Mouse (Mus musculus): ENCODE data around the gene Slc8b1. TPM values are rescaled to one million over a fixed set of nuclear protein-coding genes. Genes with fewer than 3 reads are reported as not detected.
A peak's percentile ranks its signal among the peaks of the same experiment; 100 is the strongest.
"Not testable (repeated sequence)": the region's sequence is repeated elsewhere in the genome, so short reads cannot be mapped to it uniquely, and the experiment has no call there.

Slc8b1 gene
- polyA plus RNA-seq, 1 experiment: 40.0 TPM

GRCm38 (mm10) chr5:120493440-120493839 lies 17.5 kb upstream of the Slc8b1 start:
- DNase-seq: no peak
- Histone ChIP-seq H3K4me3 (replicated peaks; ENCODE audit: extremely low read depth, low read depth, low read length) (no peak overlapping the region), H3K4me1 (ENCODE audit: control insufficient read depth, insufficient read depth, low read length) (0 out of 2 replicates have a peak, but pooled peaks cover 3% of the 10 kb centered on the region)
- TF ChIP-seq POLR2A (IDR thresholded peaks at IDR 0.05; ENCODE audit: borderline replicate concordance, extremely low read depth, low read depth, low read length): no peak
- no peak for TF ChIP-seq CTCF (IDR thresholded peaks at IDR 0.05; ENCODE audit: insufficient read depth, low read length)
- 92% methylated on average over 6 of the region's 6 CpGs for WGBS

- WGBS: 91% methylated on average over 9 of the region's 9 CpGs
- Histone ChIP-seq H3K4me3 (replicated peaks; ENCODE audit: extremely low read depth, low read depth, low read length) (no peak overlapping the region), H3K4me1 (ENCODE audit: control insufficient read depth, insufficient read depth, low read length) (0 out of 2 replicates have a peak, but pooled peaks cover 3% of the 10 kb centered on the region)
- TF ChIP-seq CTCF (IDR thresholded peaks at IDR 0.05; ENCODE audit: insufficient read depth, low read length): no peak
- no peak for TF ChIP-seq POLR2A (IDR thresholded peaks at IDR 0.05; ENCODE audit: borderline replicate concordance, extremely low read depth, low read depth, low read length)
- no peak for DNase-seq
These were observed 17.0 kb upstream of the Slc8b1 start for GRCm38 (mm10) chr5:120493873-120494395.

DNA sequence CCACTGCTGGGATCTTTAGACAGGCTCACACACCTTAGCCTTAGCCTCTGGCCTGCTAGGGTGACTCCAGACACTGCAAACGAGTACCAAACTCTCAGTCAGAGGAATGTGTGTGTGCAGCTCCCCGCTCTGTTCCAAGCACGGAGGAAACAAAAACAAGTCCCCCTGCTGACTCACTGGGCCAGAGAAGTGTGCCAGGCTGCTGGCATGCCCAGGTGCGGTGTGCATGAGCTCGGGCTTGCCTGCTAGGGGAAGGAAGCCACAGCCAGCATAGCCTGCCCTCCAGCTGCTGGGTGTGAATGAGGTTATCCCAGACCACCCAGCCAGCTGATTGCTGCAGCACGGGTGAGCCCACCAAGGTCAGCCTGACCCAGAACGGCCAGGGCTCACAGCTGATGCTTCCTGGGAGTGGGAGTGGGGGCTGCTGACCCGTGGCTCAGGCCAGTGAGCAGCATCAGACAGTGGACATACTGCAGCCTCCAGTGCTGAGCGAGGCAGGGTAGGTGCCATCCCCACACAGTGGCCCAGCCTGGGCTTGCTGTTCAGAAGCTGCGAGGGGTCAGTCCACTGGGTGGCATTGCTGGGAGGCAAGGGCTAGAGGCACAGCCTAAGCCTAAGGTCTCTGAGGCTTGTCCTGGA lies 15.8 kb upstream of the Slc8b1 start:
- no peak overlapping the region for H3K4me3 ChIP-seq (replicated peaks; ENCODE audit: extremely low read depth, low read depth, low read length)
- 0 out of 2 replicates have a peak, but pooled peaks cover 3% of the 10 kb centered on the region for H3K4me1 ChIP-seq (ENCODE audit: control insufficient read depth, insufficient read depth, low read length)
- WGBS: 70% methylated on average over 10 of the region's 10 CpGs
- TF ChIP-seq CTCF (IDR thresholded peaks at IDR 0.05; ENCODE audit: insufficient read depth, low read length) (no peak), POLR2A (IDR thresholded peaks at IDR 0.05; ENCODE audit: borderline replicate concordance, extremely low read depth, low read depth, low read length) (no peak)
- DNase-seq: no peak

GRCm38 (mm10) chr5:120495703-120496226 lies 15.2 kb upstream of the Slc8b1 start:
- H3K4me1 ChIP-seq (ENCODE audit: control insufficient read depth, insufficient read depth, low read length): 0 out of 2 replicates have a peak, but pooled peaks cover 2% of the 10 kb centered on the region
- WGBS: 87% methylated on average over 13 of the region's 13 CpGs
- no peak for DNase-seq
- TF ChIP-seq POLR2A (IDR thresholded peaks at IDR 0.05; ENCODE audit: borderline replicate concordance, extremely low read depth, low read depth, low read length): no peak
- no peak for TF ChIP-seq CTCF (IDR thresholded peaks at IDR 0.05; ENCODE audit: insufficient read depth, low read length)
- H3K4me3 ChIP-seq (replicated peaks; ENCODE audit: extremely low read depth, low read depth, low read length): no peak overlapping the region

GRCm38 (mm10) chr5:120497071-120497470 lies 13.9 kb upstream of the Slc8b1 start:
- TF ChIP-seq POLR2A (IDR thresholded peaks at IDR 0.05; ENCODE audit: borderline replicate concordance, extremely low read depth, low read depth, low read length) (no peak), CTCF (IDR thresholded peaks at IDR 0.05; ENCODE audit: insufficient read depth, low read length) (no peak)
- WGBS: 89% methylated on average over 3 of the region's 3 CpGs
- H3K4me1 ChIP-seq (ENCODE audit: control insufficient read depth, insufficient read depth, low read length): no peaks in the 10 kb centered on the region
- DNase-seq: no peak
- no peak overlapping the region for H3K4me3 ChIP-seq (replicated peaks; ENCODE audit: extremely low read depth, low read depth, low read length)

GRCm38 (mm10) chr5:120499202-120499601 lies 11.8 kb upstream of the Slc8b1 start:
- 81% methylated on average over 4 of the region's 4 CpGs for WGBS
- DNase-seq: no peak

DNA sequence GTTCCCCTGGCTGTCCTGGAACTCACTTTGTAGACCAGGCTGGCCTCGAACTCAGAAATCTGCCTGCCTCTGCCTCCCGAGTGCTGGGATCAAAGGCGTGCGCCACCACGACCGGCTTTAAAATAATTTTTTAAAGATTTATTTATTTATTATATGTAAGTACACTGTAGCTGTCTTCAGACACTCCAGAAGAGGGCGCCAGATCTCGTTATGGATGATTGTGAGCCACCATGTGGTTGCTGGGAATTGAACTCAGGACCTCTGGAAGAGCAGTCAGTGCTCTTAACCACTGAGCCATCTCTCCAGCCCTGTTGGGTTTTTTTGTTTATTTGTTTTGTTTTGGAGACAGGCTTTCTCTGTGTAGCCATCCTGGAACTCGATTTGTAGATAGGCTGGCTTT lies 10.4 kb upstream of the Slc8b1 start:
- not testable (repeated sequence) for DNase-seq; H3K4me3 ChIP-seq (replicated peaks; ENCODE audit: extremely low read depth, low read depth, low read length)
- WGBS: 84% methylated on average over 9 of the region's 9 CpGs
- H3K4me1 ChIP-seq (ENCODE audit: control insufficient read depth, insufficient read depth, low read length): peaks cover 12% of the 10 kb centered on the region

More at GRCm38 (mm10) chr5:120499202-120499601, 11.8 kb upstream of the Slc8b1 start:
- Histone ChIP-seq H3K4me1 (ENCODE audit: control insufficient read depth, insufficient read depth, low read length) (peaks cover 7% of the 10 kb centered on the region; the same call in 1 of the 2 replicates), H3K4me3 (replicated peaks; ENCODE audit: extremely low read depth, low read depth, low read length) (no peak overlapping the region)
- TF ChIP-seq CTCF (IDR thresholded peaks at IDR 0.05; ENCODE audit: insufficient read depth, low read length) (no peak), POLR2A (IDR thresholded peaks at IDR 0.05; ENCODE audit: borderline replicate concordance, extremely low read depth, low read depth, low read length) (no peak)

DNA sequence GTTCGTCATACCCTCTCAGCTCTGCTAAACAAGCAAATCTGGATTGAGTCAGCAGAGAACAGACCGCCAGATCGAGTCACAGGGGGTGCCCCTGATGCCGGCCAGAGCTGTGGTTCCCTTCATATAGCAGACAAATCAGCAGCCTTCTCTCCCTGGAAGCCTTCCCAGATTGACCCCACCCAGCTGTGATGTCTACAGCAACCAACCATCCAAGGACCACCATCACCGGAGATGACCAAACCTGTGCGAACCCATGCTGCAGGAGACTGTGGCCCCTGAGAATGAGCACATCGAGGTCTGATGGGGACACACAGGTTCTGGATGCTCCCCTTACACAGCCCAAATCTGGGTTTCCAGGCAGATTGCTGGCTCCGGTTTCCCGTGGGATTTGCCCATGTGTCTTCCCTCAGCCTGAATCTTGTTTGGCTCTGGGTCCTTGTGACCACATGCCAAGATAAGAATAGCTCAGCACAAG lies 8.8 kb upstream of the Slc8b1 start:
- no peak for DNase-seq
- TF ChIP-seq CTCF (IDR thresholded peaks at IDR 0.05; ENCODE audit: insufficient read depth, low read length): no peak
- TF ChIP-seq POLR2A (IDR thresholded peaks at IDR 0.05; ENCODE audit: borderline replicate concordance, extremely low read depth, low read depth, low read length): no peak
- 57% methylated on average over 9 of the region's 9 CpGs for WGBS
- Histone ChIP-seq H3K4me3 (replicated peaks; ENCODE audit: extremely low read depth, low read depth, low read length) (no peak overlapping the region), H3K4me1 (ENCODE audit: control insufficient read depth, insufficient read depth, low read length) (peaks cover 12% of the 10 kb centered on the region)

DNA sequence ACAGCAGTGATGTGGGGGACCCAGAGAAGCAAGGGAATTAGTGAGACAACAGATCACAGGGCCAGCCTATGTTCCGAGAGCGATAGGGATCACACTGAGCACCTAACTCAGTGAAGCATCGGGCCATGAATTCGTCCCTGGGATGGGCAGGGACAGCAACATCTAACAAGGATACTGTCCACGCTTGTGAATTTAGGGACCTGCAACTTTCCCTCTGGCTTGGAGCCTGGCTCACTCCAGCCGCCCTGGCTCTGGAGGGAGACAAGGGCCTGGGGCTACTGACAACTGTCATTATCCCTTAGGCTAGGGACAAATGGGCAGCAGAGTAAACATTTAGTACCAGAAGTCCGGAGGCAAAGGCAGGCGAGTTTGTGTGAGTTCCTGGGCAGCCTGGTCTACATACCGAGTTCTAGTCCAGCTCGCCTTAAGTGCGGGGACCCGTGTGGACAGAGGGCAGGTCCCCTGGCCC lies 8.3 kb upstream of the Slc8b1 start:
- WGBS: 6% methylated on average over 12 of the region's 12 CpGs
- no peak for TF ChIP-seq POLR2A (IDR thresholded peaks at IDR 0.05; ENCODE audit: borderline replicate concordance, extremely low read depth, low read depth, low read length)
- peak overlapping the region; percentile 84 for H3K4me3 ChIP-seq (replicated peaks; ENCODE audit: extremely low read depth, low read depth, low read length)
- no peak for DNase-seq
- peaks cover 12% of the 10 kb centered on the region for H3K4me1 ChIP-seq (ENCODE audit: control insufficient read depth, insufficient read depth, low read length)

Data from lung, adult 2 months (tissue).